Mouse (Mus musculus): ENCODE measurements at regions not wholly inside any gene's neighbourhood (a gene's known extent, or its start where the extent isn't known, plus 50 kb on each side); places are given as distances from the start of the nearest gene placed in this dataset.
A peak's percentile ranks its signal among the peaks of the same experiment; 100 is the strongest.

DNA sequence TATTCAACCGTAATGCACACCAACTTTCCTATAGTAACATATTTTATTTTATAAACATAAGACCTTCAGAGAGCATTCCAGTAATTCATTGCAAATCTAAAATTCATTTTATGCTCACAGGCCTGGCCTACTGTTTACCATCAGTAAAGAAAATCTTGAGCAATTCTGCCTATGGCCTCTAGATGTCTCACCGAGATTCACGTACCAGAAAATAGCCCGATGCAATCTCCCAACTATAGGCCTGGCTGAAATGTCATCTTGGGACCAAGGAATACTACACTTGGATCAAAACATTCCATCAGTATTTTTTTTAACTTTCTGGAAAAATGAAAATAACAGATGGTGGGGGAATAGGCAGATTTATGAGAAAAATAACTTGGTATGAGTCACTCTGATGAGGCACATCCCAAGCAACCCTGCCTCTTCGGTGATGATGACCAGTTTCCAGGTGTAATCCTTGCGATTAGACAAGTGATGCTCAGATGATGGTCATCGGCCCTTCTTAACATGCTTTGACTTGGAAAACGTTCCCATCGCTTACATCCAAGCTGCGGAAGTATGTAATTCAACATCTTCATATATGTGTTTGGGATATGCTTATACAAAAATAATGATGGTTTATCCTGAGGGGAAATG lies 439.9 kb downstream of the Nyap2 start:
- DNase-seq (ENCODE audit: low spot score) = peak; percentile 9

DNA sequence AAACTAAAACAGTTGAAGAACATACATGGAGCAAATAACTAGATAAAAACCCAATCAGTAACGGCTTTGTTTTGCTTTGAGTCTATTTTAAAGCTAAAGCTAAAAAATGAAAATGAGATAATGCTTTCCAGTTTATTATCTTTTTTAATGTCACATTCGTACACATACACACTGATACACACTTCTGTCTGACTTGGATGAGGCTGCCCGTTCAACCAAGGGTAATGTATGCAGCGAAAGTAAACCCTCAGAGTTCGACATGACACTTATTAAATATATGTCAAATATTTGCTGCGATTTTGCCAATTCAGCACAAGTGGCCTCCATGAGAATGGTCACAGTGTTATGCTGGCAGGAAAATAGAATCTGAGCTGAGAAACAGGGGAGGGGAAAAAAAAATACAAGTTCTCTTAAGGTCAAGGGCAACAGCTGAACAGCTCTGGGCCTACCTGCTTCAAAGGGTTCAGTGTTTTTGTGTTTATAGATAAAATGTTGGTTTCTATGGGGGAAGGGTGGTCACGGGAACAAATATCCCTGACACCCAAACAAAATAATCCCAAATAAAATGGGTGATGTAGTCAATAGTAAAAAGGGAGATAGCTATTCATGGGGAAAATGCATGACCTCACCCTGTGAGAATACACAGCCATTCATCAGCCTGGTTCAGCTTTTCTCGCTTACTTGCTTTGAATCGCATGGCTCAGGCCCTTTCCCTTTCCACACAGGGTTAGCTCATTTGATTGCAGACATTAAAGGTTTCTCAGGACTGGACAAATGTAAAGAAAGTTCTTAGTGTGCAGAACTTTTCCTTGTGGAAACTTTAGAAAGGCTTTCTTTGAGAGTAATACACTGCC lies 443.9 kb downstream of the Nyap2 start:
- DNase-seq (ENCODE audit: low spot score) = no peak

DNA sequence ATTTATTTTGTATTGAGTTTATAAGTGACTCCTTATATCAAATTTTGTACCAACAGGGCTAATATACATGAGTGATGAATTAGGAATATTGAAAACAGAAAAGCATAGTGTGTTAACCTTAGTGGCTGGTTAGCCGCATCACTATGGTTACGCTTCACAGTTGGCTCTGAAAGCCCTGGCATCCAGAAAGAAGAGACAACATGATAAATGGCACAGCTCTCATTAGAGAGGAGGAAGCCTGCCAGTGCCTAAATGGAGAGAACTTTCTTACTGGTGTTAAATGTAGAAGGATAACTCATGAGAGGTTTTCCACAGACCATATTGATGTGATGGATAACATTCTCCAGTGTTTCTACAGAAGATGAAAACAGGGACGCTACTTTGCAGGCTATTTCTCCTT lies 446.2 kb downstream of the Nyap2 start:
- no peak for DNase-seq (ENCODE audit: low spot score)

DNA sequence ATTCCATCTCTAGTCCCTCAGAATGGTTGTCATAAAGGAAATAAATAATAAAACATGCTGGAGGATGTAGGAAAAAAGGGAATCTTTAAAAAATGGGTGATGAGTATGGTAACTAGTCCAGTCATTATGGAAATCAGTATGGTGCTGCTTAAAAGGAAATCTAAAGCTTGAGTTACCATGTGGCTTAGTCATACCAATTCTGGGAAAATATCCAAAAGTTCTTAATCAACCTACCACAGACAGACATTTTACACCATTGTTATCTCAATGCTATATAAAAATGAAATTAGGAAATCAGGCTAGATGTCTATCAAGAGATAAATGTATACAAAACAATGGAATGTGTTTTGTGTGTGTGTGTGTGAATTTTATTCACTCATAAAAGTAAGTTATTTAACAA lies 449.1 kb downstream of the Nyap2 start:
- no peak for DNase-seq (ENCODE audit: low spot score)

GRCm38 (mm10) chr1:81537836-81538235 lies 461.1 kb downstream of the Nyap2 start:
- DNase-seq (ENCODE audit: low spot score) = no peak

- DNase-seq (ENCODE audit: low spot score) = no peak
Observed at GRCm38 (mm10) chr1:81539591-81540311, 463.0 kb downstream of the Nyap2 start.

DNA sequence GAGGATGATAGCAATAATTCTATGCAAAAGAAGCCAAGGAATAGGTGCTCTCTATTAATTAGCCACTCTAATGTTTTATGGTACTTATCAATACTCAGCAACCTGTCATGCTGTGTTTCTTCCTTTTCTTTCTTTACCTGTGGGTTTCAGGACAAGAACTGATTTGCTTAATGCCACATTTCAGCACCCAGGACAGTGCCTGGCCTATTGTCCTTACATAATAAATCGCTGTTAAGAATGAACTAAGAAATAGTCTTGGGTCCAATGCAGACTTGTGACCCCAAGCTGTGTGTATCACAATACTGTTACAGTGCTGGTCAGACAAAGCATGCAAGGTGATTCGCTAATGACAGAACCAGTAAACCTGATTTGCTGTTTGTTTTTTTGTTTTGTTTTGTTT lies 472.2 kb downstream of the Nyap2 start:
- no peak for DNase-seq (ENCODE audit: low spot score)

DNA sequence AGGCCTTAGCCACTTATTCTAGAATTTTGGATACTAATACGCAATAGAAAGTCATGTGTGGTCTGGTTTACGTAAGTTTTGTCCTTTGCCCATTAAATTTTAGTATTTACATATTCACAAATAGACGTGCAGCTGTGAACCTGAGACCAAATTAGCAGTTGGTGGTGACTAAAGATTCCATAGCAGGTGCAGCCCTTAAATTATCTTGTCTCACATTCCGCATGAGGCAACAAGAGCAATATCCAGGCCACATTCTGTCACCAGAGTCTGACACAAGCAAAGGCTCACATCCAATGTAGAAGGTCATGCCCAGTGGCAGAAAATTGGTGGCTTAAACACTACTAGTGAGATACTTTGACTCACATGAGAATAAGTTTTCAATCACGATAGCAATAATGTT lies 473.0 kb downstream of the Nyap2 start:
- no peak for DNase-seq (ENCODE audit: low spot score)

- DNase-seq (ENCODE audit: low spot score) = no peak
Observed at GRCm38 (mm10) chr1:81552731-81553130, 476.0 kb downstream of the Nyap2 start.

- DNase-seq (ENCODE audit: low spot score) = no peak
Observed at GRCm38 (mm10) chr1:81576965-81577664, 500.4 kb downstream of the Nyap2 start.

DNA sequence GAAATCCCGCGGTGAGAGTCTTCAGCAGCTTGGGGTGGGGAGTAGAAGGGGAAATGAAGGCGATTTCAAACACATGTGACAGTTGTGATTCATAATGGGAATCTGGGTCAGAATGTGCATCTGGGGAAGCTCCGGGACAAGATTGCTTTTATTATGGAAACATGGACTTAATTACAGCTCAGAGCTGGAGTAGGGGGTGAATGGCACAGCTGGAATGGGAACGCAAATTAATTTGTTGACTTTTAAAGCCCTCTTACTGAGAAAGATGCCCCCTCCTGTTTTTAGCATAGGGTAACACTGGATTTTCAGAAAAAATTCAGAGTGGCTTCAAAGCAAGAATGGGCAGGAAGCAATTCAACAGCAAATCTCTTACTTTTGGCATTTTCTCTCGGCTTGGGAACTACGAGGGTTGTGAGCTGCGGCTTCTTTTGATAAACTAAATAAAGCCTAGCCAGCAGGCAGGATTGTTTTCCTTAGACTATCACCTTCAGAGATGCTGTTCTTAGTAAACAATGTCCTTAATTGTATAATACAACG lies 501.0 kb downstream of the Nyap2 start:
- DNase-seq (ENCODE audit: low spot score) = no peak

GRCm38 (mm10) chr1:81581208-81581607 lies 504.5 kb downstream of the Nyap2 start:
- DNase-seq (ENCODE audit: low spot score) = no peak

DNA sequence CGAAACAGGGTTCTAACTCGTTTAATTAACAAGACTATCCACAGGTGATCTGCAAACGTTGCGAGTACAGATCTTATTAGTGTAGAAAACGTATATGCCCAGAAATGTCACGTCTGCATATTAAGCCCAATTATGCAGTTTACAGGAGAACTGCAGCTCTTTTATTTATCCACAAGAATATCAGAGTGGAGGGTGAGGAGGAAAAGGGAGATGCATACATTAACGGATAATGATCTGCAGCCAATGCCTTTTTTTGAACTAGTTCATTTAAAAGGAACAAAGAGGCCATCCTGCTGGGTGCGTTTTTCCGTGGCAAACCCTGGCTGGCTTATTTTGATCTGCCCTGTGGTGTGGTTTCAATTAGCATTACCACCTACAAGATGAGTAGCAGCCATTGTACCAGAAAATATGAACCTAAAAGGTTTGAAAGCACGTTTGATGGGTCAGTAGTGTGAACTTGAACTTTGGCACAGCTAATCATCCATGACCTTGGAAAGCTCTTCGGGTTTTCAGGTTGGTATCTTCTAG lies 511.1 kb downstream of the Nyap2 start:
- DNase-seq (ENCODE audit: low spot score) = no peak

DNA sequence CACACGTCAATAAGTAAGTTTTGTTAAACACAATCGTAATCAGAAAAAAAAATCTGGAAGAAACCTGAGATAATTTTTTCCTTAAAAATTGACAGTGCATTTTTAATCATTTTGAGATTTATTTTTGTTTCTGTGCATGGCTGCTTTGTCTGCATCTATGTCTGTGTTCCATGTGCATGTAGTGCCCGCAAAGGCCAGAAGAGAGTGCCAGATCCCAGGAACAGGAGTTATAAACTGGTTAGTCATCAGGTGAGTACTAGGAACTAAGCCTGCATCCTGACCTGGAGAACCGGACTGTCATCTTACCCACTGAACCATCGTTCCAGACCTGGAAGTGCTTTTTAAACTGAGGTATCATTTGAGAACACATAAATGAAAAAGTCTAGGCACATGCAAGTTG lies 514.9 kb downstream of the Nyap2 start:
- no peak for DNase-seq (ENCODE audit: low spot score)

DNA sequence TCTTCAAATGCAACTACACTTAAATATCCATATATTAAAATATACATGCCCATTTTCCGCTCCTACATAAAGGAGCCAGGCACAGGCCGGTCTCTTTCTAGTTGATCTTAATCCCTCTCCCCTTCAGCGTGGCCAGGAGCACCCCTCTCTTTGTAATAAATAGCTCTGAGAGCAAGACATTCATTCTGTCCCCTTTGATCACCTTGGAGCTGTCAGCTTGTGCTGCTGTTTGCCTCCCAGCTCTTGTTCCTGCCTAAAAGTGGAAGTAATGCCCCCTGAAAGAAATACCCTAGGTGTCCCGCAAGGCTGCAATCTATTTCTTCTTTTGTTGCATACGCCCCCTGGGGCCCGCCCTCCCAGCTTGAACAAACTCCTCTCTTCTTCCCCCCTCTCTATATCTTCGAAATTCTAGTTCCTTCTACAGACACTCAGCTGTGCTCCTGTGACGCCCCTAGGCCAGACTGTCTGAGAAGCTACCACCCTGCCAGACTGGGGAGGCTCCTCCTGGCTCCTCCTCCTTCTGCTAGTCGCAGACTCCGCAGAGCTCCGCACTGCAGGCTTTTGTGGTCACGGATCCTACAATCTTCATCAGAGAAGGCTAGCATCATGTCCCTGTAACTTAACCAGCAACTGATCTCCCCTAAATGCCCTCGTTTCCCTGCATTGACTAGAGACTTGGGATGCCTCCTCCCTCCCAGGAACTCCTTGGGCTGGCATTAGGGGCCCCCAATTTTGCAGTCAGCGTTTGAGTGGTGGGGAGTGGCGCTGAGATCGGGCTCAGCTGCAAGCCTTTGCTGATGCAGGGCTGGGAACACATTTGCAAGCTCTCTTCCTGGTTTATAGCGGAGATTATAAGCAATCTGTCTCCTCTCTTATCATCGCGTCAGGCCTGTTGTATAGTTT lies 516.8 kb downstream of the Nyap2 start:
- DNase-seq (ENCODE audit: low spot score) = peak; percentile 18

- DNase-seq (ENCODE audit: low spot score) = no peak
Observed at GRCm38 (mm10) chr1:81594183-81594515, 517.4 kb downstream of the Nyap2 start.

GRCm38 (mm10) chr1:81594606-81595005 lies 517.9 kb downstream of the Nyap2 start:
- DNase-seq (ENCODE audit: low spot score) = no peak

GRCm38 (mm10) chr1:81608772-81609171 lies 532.0 kb downstream of the Nyap2 start:
- DNase-seq (ENCODE audit: low spot score) = no peak

- DNase-seq (ENCODE audit: low spot score) = no peak
Observed at GRCm38 (mm10) chr1:81618880-81619279, 542.1 kb downstream of the Nyap2 start.

DNA sequence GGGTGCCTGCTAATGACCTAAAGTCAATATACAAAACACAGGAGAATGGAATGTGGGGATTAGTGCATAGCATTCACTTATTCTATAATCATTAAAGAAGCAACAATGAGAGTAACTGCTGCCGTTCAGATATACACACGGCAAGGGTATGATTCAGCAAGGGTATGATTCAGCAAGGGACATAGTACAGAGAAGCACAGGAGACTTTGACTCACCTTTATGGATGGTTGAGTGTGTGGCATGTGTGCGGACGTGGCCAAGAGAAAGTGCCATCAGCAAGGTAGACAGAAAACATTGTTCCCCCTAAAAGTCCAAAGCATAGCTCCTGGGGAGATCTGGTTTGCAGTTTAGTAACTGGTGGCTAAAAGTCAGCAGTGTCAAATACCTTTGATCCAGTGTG lies 547.4 kb downstream of the Nyap2 start:
- no peak for DNase-seq (ENCODE audit: low spot score)

GRCm38 (mm10) chr1:81632704-81633103 lies 556.0 kb downstream of the Nyap2 start:
- DNase-seq (ENCODE audit: low spot score) = no peak

All from lung, postnatal 25 days (tissue).